Mouse (Mus musculus) liver, embryonic 16.5 days (tissue): ENCODE measurements around the gene Hhex. TPM values are rescaled to one million over a fixed set of nuclear protein-coding genes. Genes with fewer than 3 reads are reported as not detected.

ENCODE experiments used
- ATAC-seq: fragments of 200-750 bp; cut with Nextera tagmentation; 2 replicates; pipeline ENCODE4 v1.8.0; 2017; ENCODE audit warnings: low read depth, mild to moderate bottlenecking, moderate number of reproducible peaks, moderate library complexity
- H3K27ac ChIP-seq: fragments of 300-500 bp; sonication (generic); 2 replicates; pipeline ENCODE4 v1.5.1; 2014; ENCODE audit warnings: mild to moderate bottlenecking, low read length
- H3K27me3 ChIP-seq: fragments of 300-500 bp; sonication (generic); 2 replicates; pipeline ENCODE4 v1.6.1; 2014; ENCODE audit warnings: low read depth, low read length, mixed read lengths; ENCODE audit not compliant: control insufficient read depth, insufficient read depth
- H3K36me3 ChIP-seq: fragments of 300-500 bp; sonication (generic); 2 replicates; pipeline ENCODE4 v1.6.1; 2014; ENCODE audit warnings: mild to moderate bottlenecking; ENCODE audit not compliant: control insufficient read depth, insufficient read depth
- H3K4me1 ChIP-seq: fragments of 300-500 bp; sonication (generic); 2 replicates; pipeline ENCODE4 v1.6.1; 2014; ENCODE audit warnings: low read depth, low read length, mixed read lengths; ENCODE audit not compliant: control insufficient read depth
- H3K4me2 ChIP-seq: fragments of 300-500 bp; sonication (generic); 2 replicates; pipeline ENCODE4 v1.6.1; 2014; ENCODE audit warnings: low read depth, low read length, mixed read lengths
- H3K4me3 ChIP-seq: fragments of 300-500 bp; sonication (generic); 2 replicates; pipeline ENCODE4 v1.5.1; 2014; ENCODE audit warnings: low read depth, mild to moderate bottlenecking, low read length
- H3K9ac ChIP-seq: fragments of 300-500 bp; sonication (generic); 2 replicates; pipeline ENCODE4 v1.6.1; 2014; ENCODE audit warnings: low read depth, low read length
- H3K9me3 ChIP-seq: fragments of 300-500 bp; sonication (generic); replicated peaks from 2 replicates; pipeline ENCODE4 v1.6.1; 2016; ENCODE audit warnings: low read length; ENCODE audit not compliant: control insufficient read depth
- WGBS: fragments of 180-500 bp; shearing (Covaris S2); extraction: QIAGEN DNeasy Blood & Tissue Kit; methylation state at CpG from one replicate; pipeline ENCODE4 v1.1.7; 2014; ENCODE audit not compliant: insufficient replicate concordance; 5-methylcytosine and 5-hydroxymethylcytosine counted together
- polyA plus RNA-seq: library from polyadenylated mRNA; unstranded; fragments of >200 nt; fragmentation: Nextera tagmentation; extraction: Ambion mirVana; gene quantifications from 2 replicates; pipeline ENCODE4 v1.2.1, GENCODE M21; 2015

The Hhex gene
- polyA plus RNA-seq, 1 experiment from 2014 or later, result 34.2 TPM

- H3K36me3 ChIP-seq, result no peaks in the 10 kb centered on the region
- no peaks in the 10 kb centered on the region for H3K27me3 ChIP-seq
- no peak for ATAC-seq
- no peak overlapping the region for H3K9ac ChIP-seq
- H3K27ac ChIP-seq, result no peak overlapping the region
- no peaks in the 10 kb centered on the region for H3K4me1 ChIP-seq
- H3K4me2 ChIP-seq, result no peak overlapping the region
- no peaks in the 10 kb centered on the region for H3K9me3 ChIP-seq
- 52% methylated on average over 6 of the region's 6 CpGs for WGBS
- no peak overlapping the region for H3K4me3 ChIP-seq
These were observed 34.4 kb downstream of the Hhex start for GRCm38 (mm10) chr19:37468841-37469566.

- Histone ChIP-seq H3K4me2 (no peak overlapping the region), H3K27me3 (no peaks in the 10 kb centered on the region), H3K36me3 (no peaks in the 10 kb centered on the region), H3K4me3 (no peak overlapping the region), H3K9me3 (no peaks in the 10 kb centered on the region), H3K4me1 (no peaks in the 10 kb centered on the region), H3K9ac (no peak overlapping the region), H3K27ac (no peak overlapping the region)
- WGBS, result 69% methylated on average over 4 of the region's 4 CpGs
- ATAC-seq, result no peak
These were observed 37.1 kb downstream of the Hhex start for GRCm38 (mm10) chr19:37471680-37472079.

- ATAC-seq, result no peak
- WGBS, result 43% methylated on average over 3 of the region's 3 CpGs
- H3K27ac ChIP-seq, result no peak overlapping the region
- H3K4me1 ChIP-seq, result no peaks in the 10 kb centered on the region
- H3K4me2 ChIP-seq, result no peak overlapping the region
- no peaks in the 10 kb centered on the region for H3K27me3 ChIP-seq
- no peaks in the 10 kb centered on the region for H3K36me3 ChIP-seq
- no peak overlapping the region for H3K9ac ChIP-seq
- no peak overlapping the region for H3K4me3 ChIP-seq
- no peaks in the 10 kb centered on the region for H3K9me3 ChIP-seq
These were observed 38.0 kb downstream of the Hhex start for GRCm38 (mm10) chr19:37472589-37472988.

- H3K27ac ChIP-seq, result no peak overlapping the region
- ATAC-seq, result peak; percentile 54
- 44% methylated on average over 8 of the region's 8 CpGs for WGBS
These were observed 47.1 kb downstream of the Hhex start for GRCm38 (mm10) chr19:37481704-37482103.

GRCm38 (mm10) chr19:37482556-37483187 lies 48.1 kb downstream of the Hhex start:
- H3K9ac ChIP-seq, result no peak overlapping the region
- no peak overlapping the region for H3K27ac ChIP-seq
- H3K4me2 ChIP-seq, result no peak overlapping the region
- H3K36me3 ChIP-seq, result no peaks in the 10 kb centered on the region
- no peak for ATAC-seq
- H3K4me1 ChIP-seq, result no peaks in the 10 kb centered on the region
- no peaks in the 10 kb centered on the region for H3K9me3 ChIP-seq
- no peak overlapping the region for H3K4me3 ChIP-seq
- H3K27me3 ChIP-seq, result no peaks in the 10 kb centered on the region
- WGBS, result 60% methylated on average over 14 of the region's 14 CpGs

More at GRCm38 (mm10) chr19:37481704-37482103, 47.1 kb downstream of the Hhex start:
- Histone ChIP-seq H3K36me3 (no peaks in the 10 kb centered on the region), H3K27me3 (no peaks in the 10 kb centered on the region), H3K9ac (no peak overlapping the region), H3K9me3 (no peaks in the 10 kb centered on the region), H3K4me3 (no peak overlapping the region), H3K4me2 (no peak overlapping the region), H3K4me1 (no peaks in the 10 kb centered on the region)

GRCm38 (mm10) chr19:37484787-37485186 lies 50.2 kb downstream of the Hhex start:
- H3K4me1 ChIP-seq, result no peaks in the 10 kb centered on the region
- H3K36me3 ChIP-seq, result no peaks in the 10 kb centered on the region
- no peak overlapping the region for H3K27ac ChIP-seq
- H3K4me3 ChIP-seq, result no peak overlapping the region
- no peak overlapping the region for H3K9ac ChIP-seq
- no peak overlapping the region for H3K4me2 ChIP-seq
- no peak for ATAC-seq
- H3K27me3 ChIP-seq, result no peaks in the 10 kb centered on the region
- WGBS, result 54% methylated on average over 6 of the region's 6 CpGs
- H3K9me3 ChIP-seq, result no peaks in the 10 kb centered on the region

- Histone ChIP-seq H3K4me3 (no peak overlapping the region), H3K27me3 (no peaks in the 10 kb centered on the region), H3K4me1 (no peaks in the 10 kb centered on the region), H3K36me3 (no peaks in the 10 kb centered on the region), H3K27ac (no peak overlapping the region), H3K9me3 (no peaks in the 10 kb centered on the region), H3K4me2 (no peak overlapping the region), H3K9ac (no peak overlapping the region)
- ATAC-seq, result no peak
- WGBS, result 79% methylated on average over 6 of the region's 6 CpGs
These were observed 52.2 kb downstream of the Hhex start for GRCm38 (mm10) chr19:37486801-37487200.

GRCm38 (mm10) chr19:37487811-37488475 lies 53.3 kb downstream of the Hhex start:
- no peak for ATAC-seq
- 45% methylated on average over 5 of the region's 5 CpGs for WGBS

More at GRCm38 (mm10) chr19:37487811-37488475, 53.3 kb downstream of the Hhex start:
- H3K36me3 ChIP-seq, result no peaks in the 10 kb centered on the region
- no peak overlapping the region for H3K27ac ChIP-seq
- no peak overlapping the region for H3K4me2 ChIP-seq
- no peak overlapping the region for H3K4me3 ChIP-seq
- no peak overlapping the region for H3K9ac ChIP-seq
- H3K9me3 ChIP-seq, result no peaks in the 10 kb centered on the region
- H3K4me1 ChIP-seq, result no peaks in the 10 kb centered on the region
- H3K27me3 ChIP-seq, result no peaks in the 10 kb centered on the region
